Mouse (Mus musculus): ENCODE measurements at regions not wholly inside any gene's neighbourhood (a gene's known extent, or its start where the extent isn't known, plus 50 kb on each side); places are given as distances from the start of the nearest gene placed in this dataset.
"Not testable (repeated sequence)": the region's sequence is repeated elsewhere in the genome, so short reads cannot be mapped to it uniquely, and the experiment has no call there.

- DNase-seq (ENCODE audit: low spot score), result no peak
Measured at GRCm38 (mm10) chr16:15175516-15175915, 141.7 kb upstream of the Gm21897 start.

GRCm38 (mm10) chr16:15185714-15186113 is 131.5 kb upstream of the Gm21897 start:
- no peak for DNase-seq (ENCODE audit: low spot score)

- DNase-seq (ENCODE audit: low spot score), result peak; percentile 31
Measured at GRCm38 (mm10) chr16:15194926-15195711, 122.1 kb upstream of the Gm21897 start.

GRCm38 (mm10) chr16:15195931-15196330 is 121.3 kb upstream of the Gm21897 start:
- not testable (repeated sequence) for DNase-seq (ENCODE audit: low spot score)

- DNase-seq (ENCODE audit: low spot score), result no peak
Measured at GRCm38 (mm10) chr16:15196855-15197254, 120.4 kb upstream of the Gm21897 start.

- no peak for DNase-seq (ENCODE audit: low spot score)
Measured at GRCm38 (mm10) chr16:15215921-15216320, 101.3 kb upstream of the Gm21897 start.

- DNase-seq (ENCODE audit: low spot score), result no peak
Measured at GRCm38 (mm10) chr16:15220961-15221547, 96.2 kb upstream of the Gm21897 start.

- no peak for DNase-seq (ENCODE audit: low spot score)
Measured at GRCm38 (mm10) chr16:15237836-15238235, 79.4 kb upstream of the Gm21897 start.

- no peak for DNase-seq (ENCODE audit: low spot score)
Measured at GRCm38 (mm10) chr16:15238449-15238848, 78.8 kb upstream of the Gm21897 start.

GRCm38 (mm10) chr16:15250186-15250585 is 67.1 kb upstream of the Gm21897 start:
- DNase-seq (ENCODE audit: low spot score), result no peak

- DNase-seq (ENCODE audit: low spot score), result no peak
Measured at GRCm38 (mm10) chr16:15251686-15252085, 65.6 kb upstream of the Gm21897 start.

- no peak for DNase-seq (ENCODE audit: low spot score)
Measured at GRCm38 (mm10) chr16:15252666-15253347, 64.5 kb upstream of the Gm21897 start.

GRCm38 (mm10) chr16:15253348-15253693 is 63.9 kb upstream of the Gm21897 start:
- DNase-seq (ENCODE audit: low spot score), result no peak

- DNase-seq (ENCODE audit: low spot score), result no peak
Measured at GRCm38 (mm10) chr16:15254669-15255068, 62.6 kb upstream of the Gm21897 start.

GRCm38 (mm10) chr16:15259474-15259873 is 57.8 kb upstream of the Gm21897 start:
- DNase-seq (ENCODE audit: low spot score), result no peak

GRCm38 (mm10) chr16:15260069-15260468 is 57.2 kb upstream of the Gm21897 start:
- no peak for DNase-seq (ENCODE audit: low spot score)

All from testis, postnatal 14 days (tissue).